Mouse (Mus musculus): ENCODE data around the gene Lancl1.

DNA sequence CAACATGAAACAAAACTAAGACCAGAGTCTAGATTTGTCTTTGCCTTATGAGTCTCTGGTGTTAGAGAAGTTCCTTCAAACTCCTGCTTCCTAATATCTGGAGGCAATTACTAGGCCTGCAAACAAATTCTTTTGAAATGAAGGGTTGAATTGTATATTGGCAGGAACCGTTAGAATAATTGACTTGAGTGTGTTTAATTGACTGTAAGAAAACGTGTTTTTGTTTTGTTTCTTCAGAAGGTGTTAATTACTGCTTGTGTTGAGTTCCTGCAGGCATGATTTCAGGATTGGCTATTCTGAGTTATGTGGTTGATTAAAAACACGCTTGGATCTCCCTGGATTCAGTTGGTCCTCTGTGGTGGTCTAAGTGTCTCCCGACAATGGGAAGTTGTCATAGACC is 14.0 kb upstream of the Lancl1 start:
- TF ChIP-seq CTCF (IDR thresholded peaks at IDR 0.05; ENCODE audit: extremely low read depth, insufficient read length, insufficient replicate concordance, low read depth, low read length) (no peak), POLR2A (IDR thresholded peaks at IDR 0.05; ENCODE audit: low read depth, low read length) (no peak)

All from small intestine, adult 2 months (tissue).